Mouse (Mus musculus): ENCODE data around the gene Dok5.

DNA sequence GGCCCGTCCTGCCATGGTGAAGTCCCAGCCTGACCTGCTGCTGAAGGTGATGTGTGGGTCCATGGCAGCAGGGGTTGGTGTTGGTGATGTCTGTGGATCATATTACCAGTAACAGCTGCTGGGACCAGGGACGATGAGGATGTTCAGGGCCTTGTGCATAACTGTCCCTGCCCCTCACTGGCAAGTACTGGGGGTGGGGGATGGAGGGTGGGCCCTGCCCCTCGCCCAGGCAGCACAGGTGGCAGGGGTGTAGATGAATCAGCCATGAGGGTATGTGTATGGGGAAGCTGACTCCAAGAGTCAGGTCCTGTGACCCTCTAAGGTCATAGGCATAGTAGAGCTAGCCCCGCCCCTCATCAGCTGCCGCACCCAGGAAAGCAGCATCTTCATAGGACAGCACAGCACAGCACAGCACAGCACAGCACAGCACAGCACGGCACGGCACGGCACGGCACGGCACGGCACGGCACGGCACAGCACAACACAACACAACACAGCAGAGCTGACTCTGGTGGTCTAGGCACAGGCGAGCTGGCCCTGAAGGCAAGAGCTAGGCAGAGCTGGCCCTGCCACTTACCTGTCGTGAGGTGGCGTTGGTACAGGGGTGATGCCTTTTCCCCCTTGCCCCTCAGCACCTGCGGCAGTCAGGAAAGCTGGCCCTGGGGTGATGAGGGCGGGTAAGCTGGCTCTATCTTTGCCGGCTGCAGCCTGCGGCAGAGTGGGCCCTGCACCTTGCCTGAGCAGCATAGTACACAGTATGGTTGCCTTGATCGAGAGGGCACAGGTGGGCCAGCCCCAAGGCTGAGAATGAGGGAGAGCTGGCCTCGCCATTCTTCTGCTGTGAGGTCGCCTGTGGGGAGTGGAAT, 36.3 kb upstream of the Dok5 start:
- TF ChIP-seq CTCF (IDR thresholded peaks at IDR 0.05; ENCODE audit: control insufficient read depth, insufficient read depth, insufficient replicate concordance, low read depth, low read length) (no peak), POLR2A (IDR thresholded peaks at IDR 0.05; ENCODE audit: control insufficient read depth, low read depth, low read length) (no peak)
